Mouse (Mus musculus): ENCODE measurements around the gene Satb1. TPM values are rescaled to one million over a fixed set of nuclear protein-coding genes. Genes with fewer than 3 reads are reported as not detected.

Gene Satb1
- polyA plus RNA-seq (2012; rRNA removed): 44.2 and 56.8 TPM in 2 replicates

DNA sequence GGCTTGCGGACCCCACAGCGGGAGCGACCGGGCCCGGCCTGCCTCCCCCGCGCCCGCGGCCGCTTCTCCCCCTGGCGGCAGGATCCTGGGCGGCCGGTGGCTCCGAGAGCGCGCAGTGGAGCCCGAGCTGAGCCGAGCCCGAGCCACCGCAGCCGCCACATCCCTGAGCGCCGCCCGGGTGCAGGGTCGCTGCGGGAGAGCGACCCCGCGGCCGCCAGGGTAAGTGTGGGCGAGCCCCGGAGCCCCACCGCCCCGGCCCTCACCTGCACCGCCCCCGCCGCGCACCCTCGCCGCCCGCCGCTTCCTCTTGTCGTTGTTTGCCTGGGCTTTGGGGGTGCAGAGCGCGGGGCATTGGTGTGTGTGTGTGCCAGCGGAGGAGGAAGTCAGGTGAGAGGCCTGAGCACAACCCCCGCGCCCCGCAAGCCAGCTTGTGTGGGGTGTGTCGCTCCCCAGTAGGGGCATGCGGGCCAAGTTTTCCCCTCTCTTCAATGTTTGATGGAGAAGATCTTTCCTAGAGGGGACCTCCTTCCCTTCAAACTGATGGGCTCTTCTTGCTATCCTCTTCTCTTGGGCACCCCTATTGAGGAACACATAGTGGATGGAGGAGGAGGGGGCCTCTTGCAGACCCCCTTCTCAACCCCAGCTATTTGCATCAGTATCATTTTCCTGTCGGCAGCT lies at the start of gene Satb1:
Satb1 (minus strand) TSS at position 391 of the 678 bp plus-strand sequence.
- DNase-seq (ENCODE audit: low read depth): peak; percentile 72
- TF ChIP-seq POLR2A (IDR thresholded peaks at IDR 0.05; ENCODE audit: borderline replicate concordance, extremely low read depth, insufficient read depth, insufficient read length, poor library complexity, severe bottlenecking) (no peak), CTCF (IDR thresholded peaks at IDR 0.05; ENCODE audit: borderline replicate concordance, extremely low read depth, insufficient read depth, insufficient read length) (peak; percentile 61)

DNA sequence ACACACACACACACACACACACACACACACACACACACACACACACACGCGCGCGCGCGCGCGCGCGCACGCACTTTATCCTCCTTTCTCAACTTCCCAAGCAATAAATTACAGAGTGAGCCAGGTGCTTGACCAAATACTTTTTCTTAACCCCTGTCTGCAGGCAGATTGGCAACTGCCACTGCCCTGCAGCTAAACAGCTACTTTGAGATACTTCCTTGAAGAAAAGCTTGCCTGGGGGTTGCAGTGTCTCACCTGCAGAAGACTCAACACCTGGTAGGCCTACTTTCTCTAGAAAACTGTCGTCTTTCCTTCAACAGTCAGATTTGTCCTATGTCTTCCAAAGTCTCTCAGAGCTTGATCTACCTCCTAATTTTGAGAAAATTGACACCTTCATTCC lies 49.5 kb upstream of the Satb1 start:
- no peak for DNase-seq (ENCODE audit: low read depth)
- no peak for TF ChIP-seq CTCF (IDR thresholded peaks at IDR 0.05; ENCODE audit: borderline replicate concordance, extremely low read depth, insufficient read depth, insufficient read length)
- no peak for TF ChIP-seq POLR2A (IDR thresholded peaks at IDR 0.05; ENCODE audit: borderline replicate concordance, extremely low read depth, insufficient read depth, insufficient read length, poor library complexity, severe bottlenecking)

DNA sequence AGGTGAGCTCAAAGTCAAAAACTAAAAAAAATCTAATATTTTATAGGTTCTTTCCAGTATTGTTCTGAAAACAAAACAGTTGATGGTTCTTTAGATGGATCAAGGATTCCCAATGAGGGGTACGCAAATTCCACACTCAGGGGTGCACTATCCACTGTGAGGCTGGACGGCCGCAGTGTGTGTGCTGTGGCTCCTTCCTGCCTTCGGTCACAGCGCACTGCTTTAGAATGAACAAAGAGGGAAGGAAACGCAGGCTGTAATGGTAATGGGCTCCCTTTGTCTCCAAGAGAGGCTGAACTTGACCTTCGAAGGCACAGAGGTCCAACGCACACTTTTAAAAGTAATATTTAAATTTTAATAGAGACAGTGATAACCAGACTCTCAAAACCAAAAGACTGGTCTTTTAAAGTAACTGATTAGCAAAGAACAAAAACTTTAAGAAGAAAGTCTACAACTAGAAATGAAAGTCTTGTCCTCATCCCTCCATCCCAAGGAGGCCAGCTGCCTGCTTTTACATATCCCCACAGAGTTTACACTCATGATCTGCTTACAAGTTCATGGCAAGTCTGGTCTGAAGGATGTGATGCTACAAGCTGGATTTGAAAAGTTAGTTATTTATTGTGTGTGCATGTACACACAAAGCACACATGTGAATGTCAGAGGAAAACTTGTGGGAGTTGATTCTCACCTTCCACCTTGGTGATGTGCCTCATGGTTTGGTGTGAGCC lies 48.0 kb upstream of the Satb1 start:
- no peak for DNase-seq (ENCODE audit: low read depth)
- no peak for TF ChIP-seq CTCF (IDR thresholded peaks at IDR 0.05; ENCODE audit: borderline replicate concordance, extremely low read depth, insufficient read depth, insufficient read length)
- no peak for TF ChIP-seq POLR2A (IDR thresholded peaks at IDR 0.05; ENCODE audit: borderline replicate concordance, extremely low read depth, insufficient read depth, insufficient read length, poor library complexity, severe bottlenecking)

DNA sequence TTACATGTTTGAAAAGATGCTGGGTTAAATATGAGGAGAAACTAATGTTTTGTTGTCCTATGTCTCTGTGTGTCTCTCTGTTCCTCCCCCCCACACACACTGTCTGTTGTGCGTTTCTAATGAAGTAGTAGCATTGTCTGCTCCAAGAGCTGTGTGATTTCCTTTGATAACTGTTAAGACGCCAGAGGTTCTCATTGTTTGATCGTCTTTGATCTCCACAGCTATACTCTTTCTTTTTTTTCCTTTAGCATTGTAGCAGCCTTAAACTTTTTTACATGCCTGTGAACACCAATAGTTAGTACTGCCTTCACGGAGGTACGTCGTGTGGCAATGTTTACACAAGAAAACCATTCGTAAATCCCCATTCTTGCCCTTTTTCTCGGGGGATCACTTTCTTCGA lies 47.1 kb upstream of the Satb1 start:
- no peak for DNase-seq (ENCODE audit: low read depth)
- TF ChIP-seq CTCF (IDR thresholded peaks at IDR 0.05; ENCODE audit: borderline replicate concordance, extremely low read depth, insufficient read depth, insufficient read length) (no peak), POLR2A (IDR thresholded peaks at IDR 0.05; ENCODE audit: borderline replicate concordance, extremely low read depth, insufficient read depth, insufficient read length, poor library complexity, severe bottlenecking) (no peak)

DNA sequence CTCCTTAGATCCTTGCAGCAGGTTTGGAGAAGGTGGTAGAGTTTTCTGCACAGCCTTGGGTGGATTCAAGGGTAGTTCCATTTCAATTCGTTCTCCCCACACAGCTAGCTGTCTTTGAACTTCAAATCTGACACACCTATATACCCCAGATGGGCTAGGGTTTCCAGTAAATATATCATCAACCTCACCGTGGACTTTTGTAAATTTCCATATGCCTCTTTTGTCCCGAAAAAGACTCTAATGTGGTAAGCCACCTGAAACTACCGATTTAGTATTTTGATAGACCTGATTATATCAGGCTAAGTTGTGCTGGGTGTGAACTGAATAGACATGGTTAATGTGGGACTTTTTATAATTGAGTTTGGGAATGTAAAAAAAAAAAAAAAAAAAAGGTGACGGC lies 46.6 kb upstream of the Satb1 start:
- no peak for DNase-seq (ENCODE audit: low read depth)
- TF ChIP-seq CTCF (IDR thresholded peaks at IDR 0.05; ENCODE audit: borderline replicate concordance, extremely low read depth, insufficient read depth, insufficient read length): no peak
- TF ChIP-seq POLR2A (IDR thresholded peaks at IDR 0.05; ENCODE audit: borderline replicate concordance, extremely low read depth, insufficient read depth, insufficient read length, poor library complexity, severe bottlenecking): no peak

DNA sequence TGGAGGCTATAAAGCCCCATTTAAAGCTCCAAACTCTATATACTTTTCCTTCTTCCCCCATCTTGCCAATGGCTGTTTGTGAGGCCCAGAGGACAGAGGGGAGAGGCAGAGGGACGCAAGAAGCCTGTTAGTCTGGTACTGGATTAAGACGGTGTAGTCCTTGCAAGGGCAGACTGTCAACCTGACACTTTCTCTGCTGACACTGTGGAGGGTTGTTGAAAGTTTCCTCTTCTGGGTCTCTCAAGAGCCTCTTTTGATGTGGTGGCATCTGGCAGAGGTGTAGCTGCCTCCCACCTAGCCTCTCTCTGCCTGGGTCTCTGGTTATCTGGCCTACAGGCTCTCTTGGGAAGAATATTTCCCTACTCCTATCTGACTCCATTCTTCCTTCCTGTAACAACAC lies 46.1 kb upstream of the Satb1 start:
- TF ChIP-seq CTCF (IDR thresholded peaks at IDR 0.05; ENCODE audit: borderline replicate concordance, extremely low read depth, insufficient read depth, insufficient read length) (no peak), POLR2A (IDR thresholded peaks at IDR 0.05; ENCODE audit: borderline replicate concordance, extremely low read depth, insufficient read depth, insufficient read length, poor library complexity, severe bottlenecking) (no peak)
- no peak for DNase-seq (ENCODE audit: low read depth)

DNA sequence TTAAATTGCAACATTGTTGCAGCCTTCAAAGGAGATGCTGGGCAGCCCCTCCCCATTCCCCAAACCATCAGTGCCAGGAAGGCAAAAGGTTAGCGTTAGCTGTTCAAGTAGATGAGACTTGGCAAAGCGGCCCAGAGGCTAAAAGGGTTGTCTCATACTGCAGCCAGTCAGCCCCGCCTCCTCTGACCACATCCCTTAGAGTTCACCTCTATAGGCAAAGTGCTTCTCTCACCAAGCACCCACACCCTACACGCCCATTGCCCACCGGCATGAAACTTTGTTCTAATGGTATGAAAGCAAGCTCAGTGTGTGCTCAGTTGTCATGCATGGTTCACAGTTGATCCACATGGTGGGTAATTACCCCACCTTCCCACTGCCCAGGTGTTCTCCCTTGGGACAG lies 43.4 kb upstream of the Satb1 start:
- DNase-seq (ENCODE audit: low read depth): no peak

DNA sequence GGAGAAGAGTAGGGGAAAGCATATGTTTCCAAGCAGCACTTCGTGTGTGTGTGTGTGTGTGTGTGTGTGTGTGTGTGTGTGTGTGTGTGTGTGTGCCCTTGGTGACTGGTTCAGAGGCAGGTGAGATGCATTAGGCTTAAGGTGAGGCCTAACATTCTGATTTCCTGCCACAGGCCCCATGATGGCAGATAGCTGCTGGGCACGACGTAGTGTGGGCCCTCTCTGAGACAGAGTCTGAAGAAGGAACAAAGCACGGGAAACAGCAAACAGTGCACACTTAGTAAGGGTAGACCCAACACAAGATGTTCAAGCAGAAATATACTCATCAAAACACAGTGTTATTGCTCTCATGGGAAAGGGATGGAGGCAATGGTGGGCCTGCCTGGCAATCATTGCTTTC lies 24.5 kb upstream of the Satb1 start:
- no peak for DNase-seq (ENCODE audit: low read depth)
- TF ChIP-seq CTCF (IDR thresholded peaks at IDR 0.05; ENCODE audit: borderline replicate concordance, extremely low read depth, insufficient read depth, insufficient read length) (no peak), POLR2A (IDR thresholded peaks at IDR 0.05; ENCODE audit: borderline replicate concordance, extremely low read depth, insufficient read depth, insufficient read length, poor library complexity, severe bottlenecking) (no peak)

More for the DNA sequence above, 43.4 kb upstream of the Satb1 start:
- TF ChIP-seq CTCF (IDR thresholded peaks at IDR 0.05; ENCODE audit: borderline replicate concordance, extremely low read depth, insufficient read depth, insufficient read length) (no peak), POLR2A (IDR thresholded peaks at IDR 0.05; ENCODE audit: borderline replicate concordance, extremely low read depth, insufficient read depth, insufficient read length, poor library complexity, severe bottlenecking) (no peak)

DNA sequence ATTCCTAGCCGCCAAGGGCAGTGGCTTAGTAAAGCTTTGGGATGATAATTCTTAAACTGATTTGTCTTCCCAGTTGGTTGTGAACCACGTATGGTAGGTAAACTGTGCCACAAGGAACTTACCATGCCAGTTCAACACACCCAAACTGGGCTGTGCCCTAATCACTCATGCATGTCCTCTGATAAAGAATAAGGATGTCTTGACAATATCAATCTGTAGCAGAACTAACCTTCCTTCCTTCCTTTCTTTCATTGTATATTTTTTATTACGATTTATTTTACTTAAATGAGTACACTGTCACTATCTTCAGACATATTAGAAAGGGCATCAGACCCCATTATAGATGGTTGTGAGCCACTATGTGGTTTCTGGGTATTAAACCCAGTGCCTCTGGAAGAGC lies 23.2 kb upstream of the Satb1 start:
- TF ChIP-seq CTCF (IDR thresholded peaks at IDR 0.05; ENCODE audit: borderline replicate concordance, extremely low read depth, insufficient read depth, insufficient read length): no peak
- no peak for TF ChIP-seq POLR2A (IDR thresholded peaks at IDR 0.05; ENCODE audit: borderline replicate concordance, extremely low read depth, insufficient read depth, insufficient read length, poor library complexity, severe bottlenecking)
- DNase-seq (ENCODE audit: low read depth): no peak

DNA sequence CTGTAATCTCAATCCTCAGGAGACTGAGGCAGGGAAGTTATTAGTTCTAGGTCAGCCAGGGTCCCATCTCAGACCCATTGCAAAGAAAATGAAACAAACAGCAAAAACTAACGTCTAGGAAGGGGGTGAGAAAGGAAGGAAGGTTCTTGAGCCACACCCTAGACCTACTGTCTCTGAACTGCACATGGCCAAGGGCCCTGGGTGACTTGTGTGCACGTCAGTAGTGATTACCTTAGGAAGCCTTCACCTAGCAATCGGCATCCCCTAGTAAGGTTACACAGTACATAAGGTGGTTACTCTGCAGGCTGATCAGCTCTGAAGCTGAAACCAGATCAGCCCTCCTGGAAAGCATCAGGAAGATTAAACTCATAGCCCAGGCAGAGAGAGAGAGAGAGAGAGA lies 22.2 kb upstream of the Satb1 start:
- TF ChIP-seq CTCF (IDR thresholded peaks at IDR 0.05; ENCODE audit: borderline replicate concordance, extremely low read depth, insufficient read depth, insufficient read length): no peak
- TF ChIP-seq POLR2A (IDR thresholded peaks at IDR 0.05; ENCODE audit: borderline replicate concordance, extremely low read depth, insufficient read depth, insufficient read length, poor library complexity, severe bottlenecking): no peak
- DNase-seq (ENCODE audit: low read depth): no peak

DNA sequence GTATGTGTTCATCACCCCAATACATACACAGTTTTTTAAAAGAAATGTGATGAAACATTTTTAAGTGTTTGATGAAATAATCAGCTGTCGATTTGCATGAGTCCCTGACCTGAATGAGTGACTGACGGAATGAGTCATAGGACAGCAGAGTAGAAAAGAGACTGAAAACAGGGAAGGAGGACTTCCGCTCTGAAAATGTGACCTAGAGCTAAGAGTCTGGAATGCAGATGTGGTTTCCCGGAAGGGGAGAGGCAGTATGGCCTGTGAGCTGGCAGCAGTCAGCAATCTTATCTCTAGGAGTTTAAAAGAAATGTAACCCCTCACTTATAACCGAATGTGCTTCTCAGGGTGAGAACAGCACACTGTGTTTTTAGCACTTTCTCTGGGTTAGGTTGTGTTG lies 20.9 kb upstream of the Satb1 start:
- no peak for DNase-seq (ENCODE audit: low read depth)

DNA sequence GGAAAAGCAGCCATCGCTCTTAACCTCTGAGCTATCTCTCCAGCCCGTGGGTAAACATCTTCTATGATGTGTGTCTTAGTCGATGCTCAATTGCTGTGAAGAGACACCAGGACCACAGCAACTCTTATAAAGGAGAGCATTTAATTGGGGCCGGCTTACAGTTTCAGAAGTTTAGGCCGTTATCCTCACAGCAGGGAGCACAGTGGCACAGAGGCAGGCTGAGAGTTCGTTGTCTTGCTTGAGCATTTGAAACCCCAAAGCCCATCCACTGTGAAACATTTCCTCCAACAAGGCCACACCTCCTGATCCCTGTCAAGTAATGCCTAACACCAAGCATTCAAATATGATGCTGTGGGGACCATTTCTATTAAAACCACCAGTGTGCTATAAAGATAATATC lies 7.5 kb upstream of the Satb1 start:
- DNase-seq (ENCODE audit: low read depth): no peak

More for the DNA sequence above, 20.9 kb upstream of the Satb1 start:
- TF ChIP-seq CTCF (IDR thresholded peaks at IDR 0.05; ENCODE audit: borderline replicate concordance, extremely low read depth, insufficient read depth, insufficient read length): no peak
- no peak for TF ChIP-seq POLR2A (IDR thresholded peaks at IDR 0.05; ENCODE audit: borderline replicate concordance, extremely low read depth, insufficient read depth, insufficient read length, poor library complexity, severe bottlenecking)

More for the DNA sequence above, 7.5 kb upstream of the Satb1 start:
- TF ChIP-seq CTCF (IDR thresholded peaks at IDR 0.05; ENCODE audit: borderline replicate concordance, extremely low read depth, insufficient read depth, insufficient read length): no peak
- no peak for TF ChIP-seq POLR2A (IDR thresholded peaks at IDR 0.05; ENCODE audit: borderline replicate concordance, extremely low read depth, insufficient read depth, insufficient read length, poor library complexity, severe bottlenecking)

All from brain, embryonic 14.5 days (tissue).